Mouse (Mus musculus) testis, postnatal 14 days (tissue): Measurements from ENCODE around the gene Vwa7.
"Not testable (repeated sequence)": the region's sequence is repeated elsewhere in the genome, so short reads cannot be mapped to it uniquely, and the experiment has no call there.

Experiments used
- DNase-seq: peaks from one replicate; pipeline ENCODE4 v3.0.0; 2021; ENCODE audit warnings: low spot score

The Vwa7 gene

GRCm38 (mm10) chr17:35021842-35022477 lies 5.6 kb downstream of the Vwa7 start:
- no peak for DNase-seq

GRCm38 (mm10) chr17:35022541-35023060 lies 6.2 kb downstream of the Vwa7 start:
- DNase-seq = no peak

- DNase-seq = no peak
Observed at GRCm38 (mm10) chr17:35023221-35023620, 6.8 kb downstream of the Vwa7 start.

- DNase-seq = no peak
Observed at GRCm38 (mm10) chr17:35023756-35024155, 7.4 kb downstream of the Vwa7 start.

GRCm38 (mm10) chr17:35024261-35024660 lies 7.9 kb downstream of the Vwa7 start:
- DNase-seq = no peak

- DNase-seq = no peak
Observed at GRCm38 (mm10) chr17:35024691-35025488, 8.5 kb downstream of the Vwa7 start.

- no peak for DNase-seq
Observed at GRCm38 (mm10) chr17:35026206-35026605, 9.8 kb downstream of the Vwa7 start.

GRCm38 (mm10) chr17:35027277-35028068 lies 11.1 kb downstream of the Vwa7 start, which contains the start of gene Sapcd1:
Sapcd1 (minus strand) TSS chr17:35028016.
- no peak for DNase-seq

GRCm38 (mm10) chr17:35028315-35028714 lies 11.9 kb downstream of the Vwa7 start:
- DNase-seq = no peak

- DNase-seq = no peak
Observed at GRCm38 (mm10) chr17:35029691-35030532, 13.5 kb downstream of the Vwa7 start.

- no peak for DNase-seq
Observed at GRCm38 (mm10) chr17:35031272-35031671, 14.9 kb downstream of the Vwa7 start.

- no peak for DNase-seq
Observed at GRCm38 (mm10) chr17:35031880-35032279, 15.5 kb downstream of the Vwa7 start.

GRCm38 (mm10) chr17:35032323-35032870 lies 16.0 kb downstream of the Vwa7 start:
- no peak for DNase-seq

- DNase-seq = not testable (repeated sequence)
Observed at GRCm38 (mm10) chr17:35033703-35034102, 17.3 kb downstream of the Vwa7 start.

GRCm38 (mm10) chr17:35034896-35035295 lies 18.5 kb downstream of the Vwa7 start:
- DNase-seq = no peak

GRCm38 (mm10) chr17:35039121-35039873 lies 22.9 kb downstream of the Vwa7 start:
- no peak for DNase-seq

GRCm38 (mm10) chr17:35043794-35044193 lies 27.4 kb downstream of the Vwa7 start:
- DNase-seq = no peak

GRCm38 (mm10) chr17:35044904-35045806 lies 28.8 kb downstream of the Vwa7 start:
- no peak for DNase-seq
